Mouse (Mus musculus) left cerebral cortex, adult 9 months (tissue): ENCODE measurements around the gene Bicd1.

ENCODE experiments used
- DNase-seq, 2 experiments: peaks; one replicate each; pipeline ENCODE4 v3.0.0; 2022; ENCODE audit warnings: low spot score in 2 of 2

Gene Bicd1

GRCm38 (mm10) chr6:149567219-149567618, 158.5 kb downstream of the Bicd1 start:
- DNase-seq = no peak

GRCm38 (mm10) chr6:149574288-149574687, 165.6 kb downstream of the Bicd1 start:
- DNase-seq = no peak

- no peak for DNase-seq
Measured at GRCm38 (mm10) chr6:149580053-149580452, 171.4 kb downstream of the Bicd1 start.

GRCm38 (mm10) chr6:149585708-149586504, 177.2 kb downstream of the Bicd1 start:
- DNase-seq = no peak
